Mouse (Mus musculus): ENCODE results near the gene Wdr5.
"Not testable (repeated sequence)": the region's sequence is repeated elsewhere in the genome, so short reads cannot be mapped to it uniquely, and the experiment has no call there.

The Wdr5 gene

GRCm38 (mm10) chr2:27493971-27494370 lies 21.0 kb upstream of the Wdr5 start:
- in situ Hi-C loops (cut with MboI; ENCODE audit: unreplicated experiment in 2 of 2): loop anchor here in 1 of 2 experiments (10.0 kb wide), 1 partner anchor 271 kb away; no protein-coding TSS in a partner anchor

- in situ Hi-C loops (cut with MboI; ENCODE audit: unreplicated experiment in 2 of 2): loop anchor here in 1 of 2 experiments (10.0 kb wide), 1 partner anchor 268 kb away; no protein-coding TSS in a partner anchor
Observed at GRCm38 (mm10) chr2:27496391-27497028, 18.4 kb upstream of the Wdr5 start.

GRCm38 (mm10) chr2:27504113-27504885 lies 10.7 kb upstream of the Wdr5 start:
- in situ Hi-C loops (cut with MboI; ENCODE audit: unreplicated experiment in 2 of 2): no loop called here

GRCm38 (mm10) chr2:27505539-27505938 lies 9.4 kb upstream of the Wdr5 start:
- in situ Hi-C loops (cut with MboI; ENCODE audit: unreplicated experiment in 2 of 2): no loop called here

GRCm38 (mm10) chr2:27506658-27507057 lies 8.3 kb upstream of the Wdr5 start:
- in situ Hi-C loops (cut with MboI; ENCODE audit: unreplicated experiment in 2 of 2): not testable (repeated sequence)

- in situ Hi-C loops (cut with MboI; ENCODE audit: unreplicated experiment in 2 of 2): no loop called here
Observed at GRCm38 (mm10) chr2:27507562-27507961, 7.4 kb upstream of the Wdr5 start, which contains the start of gene Brd3. Gene Brd3, minus strand, starts transcription at chr2:27507662.

GRCm38 (mm10) chr2:27510706-27511105 lies 4.3 kb upstream of the Wdr5 start:
- in situ Hi-C loops (cut with MboI; ENCODE audit: unreplicated experiment in 2 of 2): no loop called here

GRCm38 (mm10) chr2:27512909-27513308 lies 2.0 kb upstream of the Wdr5 start:
- in situ Hi-C loops (cut with MboI; ENCODE audit: unreplicated experiment in 2 of 2): no loop called here

GRCm38 (mm10) chr2:27513861-27514260 lies 1.1 kb upstream of the Wdr5 start:
- in situ Hi-C loops (cut with MboI; ENCODE audit: unreplicated experiment in 2 of 2): no loop called here

- in situ Hi-C loops (cut with MboI; ENCODE audit: unreplicated experiment in 2 of 2): loop anchor here in 1 of 2 experiments (5.0 kb wide), 1 partner anchor 38 kb away; no protein-coding TSS in a partner anchor
Observed at GRCm38 (mm10) chr2:27515341-27516166, 597 bp downstream of the Wdr5 start.

GRCm38 (mm10) chr2:27516289-27516688 lies 1.3 kb downstream of the Wdr5 start:
- in situ Hi-C loops (cut with MboI; ENCODE audit: unreplicated experiment in 2 of 2): loop anchor here in 1 of 2 experiments (5.0 kb wide), 1 partner anchor 39 kb away; no protein-coding TSS in a partner anchor

- in situ Hi-C loops (cut with MboI; ENCODE audit: unreplicated experiment in 2 of 2): loop anchor here in 1 of 2 experiments (5.0 kb wide), 1 partner anchor 41 kb away; no protein-coding TSS in a partner anchor
Observed at GRCm38 (mm10) chr2:27518283-27518682, 3.3 kb downstream of the Wdr5 start.

GRCm38 (mm10) chr2:27538455-27539330 lies 23.7 kb downstream of the Wdr5 start:
- in situ Hi-C loops (cut with MboI; ENCODE audit: unreplicated experiment in 2 of 2): loop anchor here in 1 of 2 experiments (10.0 kb wide), 1 partner anchor 254 kb away; no protein-coding TSS in a partner anchor

- in situ Hi-C loops (cut with MboI; ENCODE audit: unreplicated experiment in 2 of 2): loop anchor here in 1 of 2 experiments (10.0 kb wide), 1 partner anchor 255 kb away; no protein-coding TSS in a partner anchor
Observed at GRCm38 (mm10) chr2:27539336-27539735, 24.4 kb downstream of the Wdr5 start.

GRCm38 (mm10) chr2:27539772-27540514 lies 25.0 kb downstream of the Wdr5 start:
- in situ Hi-C loops (cut with MboI; ENCODE audit: unreplicated experiment in 2 of 2): loop anchor here in 1 of 2 experiments (10.0 kb wide), 1 partner anchor 255 kb away; no protein-coding TSS in a partner anchor

GRCm38 (mm10) chr2:27540515-27540836 lies 25.5 kb downstream of the Wdr5 start:
- in situ Hi-C loops (cut with MboI; ENCODE audit: unreplicated experiment in 2 of 2): no loop called here

GRCm38 (mm10) chr2:27541225-27541624 lies 26.3 kb downstream of the Wdr5 start:
- in situ Hi-C loops (cut with MboI; ENCODE audit: unreplicated experiment in 2 of 2): no loop called here

GRCm38 (mm10) chr2:27544613-27545012 lies 29.7 kb downstream of the Wdr5 start:
- in situ Hi-C loops (cut with MboI; ENCODE audit: unreplicated experiment in 2 of 2): no loop called here

GRCm38 (mm10) chr2:27545517-27545916 lies 30.6 kb downstream of the Wdr5 start:
- in situ Hi-C loops (cut with MboI; ENCODE audit: unreplicated experiment in 2 of 2): not testable (repeated sequence)
